Mouse (Mus musculus): Measurements from ENCODE around the gene Loxl4.

DNA sequence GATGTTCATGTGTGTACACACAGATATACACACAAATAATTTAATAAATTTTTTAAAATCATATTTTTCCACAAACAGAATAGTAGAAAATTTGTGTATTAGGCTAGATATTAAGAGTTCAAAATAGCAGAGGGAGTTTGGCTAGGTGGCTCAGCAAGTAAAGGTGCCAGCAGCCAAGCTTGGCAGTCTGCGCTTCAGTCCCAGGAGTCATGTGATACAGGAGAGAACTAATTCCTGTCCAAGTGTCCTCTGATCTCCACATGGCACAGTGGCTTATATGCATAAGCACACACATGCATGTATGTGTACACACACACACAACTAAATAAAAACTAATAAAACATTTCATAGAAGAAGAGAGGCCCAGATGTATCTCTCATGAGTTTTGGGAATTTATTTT is 50.6 kb downstream of the Loxl4 start:
- TF ChIP-seq POLR2A (IDR thresholded peaks at IDR 0.05; ENCODE audit: extremely low read depth, insufficient read depth, low read length) (no peak), CTCF (IDR thresholded peaks at IDR 0.05; ENCODE audit: extremely low read depth, insufficient read depth, low read length) (no peak)
